Mouse (Mus musculus) neural tube, postnatal 0 days (tissue): ENCODE results near the gene 1700020A23Rik. TPM values are rescaled to one million over a fixed set of nuclear protein-coding genes. Genes with fewer than 3 reads are reported as not detected.

Experiments
- polyA plus RNA-seq: library from polyadenylated mRNA; unstranded; fragments of >200 nt; fragmentation: Nextera tagmentation; extraction: Ambion mirVana; gene quantifications from 2 replicates; pipeline ENCODE4 v1.2.1, GENCODE M21; 2015

Gene 1700020A23Rik
- polyA plus RNA-seq: not detected in 2 replicates

DNA sequence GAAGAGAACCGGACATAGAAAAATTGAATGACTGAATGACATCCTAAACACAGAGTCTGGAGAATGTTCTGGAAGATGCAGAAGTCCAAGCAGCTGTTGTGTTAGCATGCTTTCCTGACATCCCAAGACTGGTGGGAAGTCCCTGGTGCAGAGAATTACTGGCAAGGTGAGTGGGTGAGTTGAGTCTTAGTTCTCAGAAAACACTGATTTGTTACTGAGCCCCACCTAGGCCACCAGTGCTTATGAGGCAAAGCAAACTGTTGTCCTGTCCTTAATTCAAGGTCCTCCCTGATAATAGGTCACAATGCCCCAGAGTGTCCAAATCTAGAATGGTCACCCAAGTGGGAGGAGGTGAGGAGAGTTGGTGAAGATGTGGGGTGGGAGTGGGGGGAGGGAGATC lies at the start of gene 1700020A23Rik, which contains the start of gene Gm28372:
Gene 1700020A23Rik, plus strand, starts transcription at position 321 of the 400 bp plus-strand sequence.
Gene Gm28372, plus strand, starts transcription at position 301 of the 400 bp plus-strand sequence.

DNA sequence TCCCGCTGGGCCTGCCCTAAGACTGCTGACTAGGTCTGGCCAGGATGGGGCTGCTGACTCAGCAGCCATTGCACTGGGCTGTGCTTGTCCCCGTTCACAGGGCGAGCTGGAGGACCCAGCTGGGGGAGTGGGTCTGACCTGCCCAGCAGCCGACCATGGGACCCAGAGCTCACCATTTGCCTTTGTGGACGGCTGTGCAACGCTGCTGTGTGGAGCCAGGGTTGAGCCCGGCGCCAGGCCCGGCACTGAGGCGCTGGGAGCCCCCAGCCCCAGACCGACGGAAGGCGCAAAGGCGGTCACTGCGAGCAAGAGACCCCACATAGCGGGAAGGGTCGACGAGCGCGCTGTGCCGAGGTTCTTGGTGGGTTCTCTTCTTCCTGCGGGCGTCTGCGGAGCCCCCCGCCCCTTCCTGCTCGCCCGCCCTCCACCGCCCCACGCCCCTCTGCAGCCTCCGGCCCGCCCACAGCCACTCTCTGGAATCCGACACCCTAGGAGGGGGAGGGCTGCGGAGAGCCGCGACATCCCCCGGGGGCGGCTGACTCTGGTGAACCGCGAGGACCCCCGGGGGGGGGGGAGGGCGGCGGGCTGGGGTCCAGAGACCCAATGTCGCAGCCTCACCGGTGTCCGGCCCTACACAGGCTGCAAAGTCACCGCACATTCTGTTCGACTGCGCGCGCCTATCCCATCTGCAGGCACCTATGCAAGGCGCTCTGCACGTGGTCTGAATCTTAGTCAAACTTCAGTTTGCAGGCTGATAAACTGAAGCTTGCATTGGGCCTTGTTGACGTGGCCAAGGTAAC lies 7.7 kb upstream of the 1700020A23Rik start, which contains the start of gene Cpxm1:
Gene Cpxm1, minus strand, starts transcription at position 389 of the 800 bp plus-strand sequence.

DNA sequence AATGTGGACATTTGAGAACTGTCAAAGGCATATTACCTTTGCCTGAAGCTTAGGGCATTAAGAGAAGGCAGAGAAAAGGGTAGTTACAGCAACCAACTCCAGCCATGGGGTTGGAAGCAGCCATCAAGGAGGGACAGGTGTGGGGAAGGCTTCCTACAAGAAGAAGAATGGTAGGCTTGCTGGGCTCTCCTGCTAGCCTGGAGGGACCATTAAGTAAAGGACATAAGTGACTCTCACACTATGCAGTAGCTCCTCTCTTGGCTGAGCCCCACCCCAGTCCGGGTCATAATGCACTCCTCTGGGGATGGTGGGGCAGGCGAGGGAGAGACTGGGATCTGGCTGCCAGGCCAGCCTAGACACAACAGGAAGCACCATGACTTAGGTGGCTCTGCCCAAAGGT lies 1.1 kb downstream of the 1700020A23Rik start, which contains the start of gene Tmem239:
Gene Tmem239, plus strand, starts transcription at position 301 of the 400 bp plus-strand sequence.

DNA sequence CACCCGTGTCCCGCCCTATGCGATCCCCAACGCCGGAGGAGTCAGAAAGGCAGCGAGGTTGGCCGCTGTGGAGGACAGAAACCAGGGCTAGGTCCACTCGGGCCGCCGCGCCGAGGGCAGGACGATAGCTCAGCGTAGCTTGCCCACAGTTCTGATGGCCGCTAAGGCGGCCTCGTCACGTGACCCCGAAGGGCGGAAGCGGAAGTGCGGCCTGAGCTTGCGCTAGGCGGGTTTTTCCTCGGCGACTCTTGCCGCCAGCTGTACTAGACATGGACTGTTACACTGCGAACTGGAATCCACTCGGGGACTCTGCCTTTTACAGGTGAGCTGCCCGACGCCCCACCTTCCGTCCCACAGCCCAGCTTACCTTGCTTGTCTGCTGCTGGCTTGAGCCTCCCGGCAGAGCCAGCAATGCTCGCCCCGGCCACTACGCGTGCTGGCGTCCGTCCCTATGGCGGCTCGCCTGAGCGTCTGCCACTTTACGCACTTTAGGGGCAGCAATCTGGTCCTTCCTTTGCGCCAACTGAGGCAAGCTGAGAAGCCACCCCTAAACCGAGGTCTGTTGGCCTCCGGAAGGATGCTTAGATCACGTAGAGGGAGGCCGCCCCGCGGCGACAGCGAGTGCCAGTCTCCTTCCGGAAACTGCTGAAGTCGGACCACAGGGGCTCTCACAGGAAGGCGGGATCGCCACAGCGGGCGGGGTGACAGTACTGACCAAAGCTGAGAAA lies 19.2 kb downstream of the 1700020A23Rik start, which contains the start of the genes Vps16 and Pced1a:
Gene Vps16, plus strand, starts transcription at position 214 of the 728 bp plus-strand sequence.
Gene Pced1a, minus strand, starts transcription at position 576 of the 728 bp plus-strand sequence.

DNA sequence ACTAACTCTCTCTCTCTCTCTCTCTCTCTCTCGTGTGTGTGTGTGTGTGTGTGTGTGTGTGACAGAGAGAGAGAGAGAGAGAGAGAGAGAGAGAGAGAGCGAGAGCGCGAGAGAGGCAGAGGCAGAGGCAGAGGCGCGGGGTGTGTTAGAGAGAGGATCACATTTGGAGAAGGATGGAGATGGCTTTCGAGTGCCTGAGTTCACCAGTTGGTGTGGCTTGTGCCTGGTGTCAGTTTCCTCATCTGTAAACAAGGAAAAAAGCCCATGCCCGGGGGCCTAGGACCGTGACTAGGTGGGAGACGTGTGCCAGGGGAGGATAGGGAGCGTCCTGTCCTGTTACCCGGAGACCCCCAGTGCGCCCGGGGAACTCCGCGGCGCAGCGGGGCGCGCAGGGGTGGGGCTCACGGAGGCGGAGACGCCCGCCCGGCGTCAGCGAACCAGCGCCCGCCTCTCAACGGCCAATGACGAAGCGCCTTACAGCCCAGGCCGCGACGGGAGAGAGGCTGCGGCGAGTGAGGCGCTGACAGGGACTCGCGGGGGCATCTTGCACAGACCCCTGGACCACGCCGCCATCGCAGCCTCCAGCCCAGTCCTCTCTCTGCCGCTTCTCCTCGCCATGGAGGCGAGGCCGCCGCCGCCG lies 44.9 kb downstream of the 1700020A23Rik start, which contains the start of gene Ptpra:
Gene Ptpra, plus strand, starts transcription at position 485 of the 640 bp plus-strand sequence.

Other genes with a start within 250 kb of the 1700020A23Rik start
- 256 and 282 TPM in 2 replicates for gene Snrpb, start 225.9 kb upstream of the 1700020A23Rik start, polyA plus RNA-seq
- not detected in 2 replicates for gene Tmc2, start 210.1 kb upstream of the 1700020A23Rik start, polyA plus RNA-seq
- 265 and 266 TPM in 2 replicates for gene Nop56, start 130.8 kb upstream of the 1700020A23Rik start, polyA plus RNA-seq
- gene Idh3b, start 120.7 kb upstream of the 1700020A23Rik start, polyA plus RNA-seq: 223 and 230 TPM in 2 replicates
- gene Ebf4, start 110.1 kb upstream of the 1700020A23Rik start, polyA plus RNA-seq: 9.0 and 10.2 TPM in 2 replicates
- 26.8 and 30.0 TPM in 2 replicates for gene Cpxm1, start 7.7 kb upstream of the 1700020A23Rik start, polyA plus RNA-seq
- gene Gm28372, start within 50 bp of the 1700020A23Rik start, polyA plus RNA-seq: 0.11 and 0.14 TPM in 2 replicates
- gene Tmem239, start 1.2 kb downstream of the 1700020A23Rik start, polyA plus RNA-seq: not detected in 2 replicates
- gene Vps16, start 19.1 kb downstream of the 1700020A23Rik start, polyA plus RNA-seq: 71.9 and 85.9 TPM in 2 replicates
- 12.0 and 13.1 TPM in 2 replicates for gene Pced1a, start 19.4 kb downstream of the 1700020A23Rik start, polyA plus RNA-seq
- gene Ptpra, start 45.0 kb downstream of the 1700020A23Rik start, polyA plus RNA-seq: 144 and 145 TPM in 2 replicates
- gene Mrps26, start 158.5 kb downstream of the 1700020A23Rik start, polyA plus RNA-seq: 123 and 125 TPM in 2 replicates
- 0.32 and 0.80 TPM in 2 replicates for gene Oxt, start 170.9 kb downstream of the 1700020A23Rik start, polyA plus RNA-seq
- 0.28 TPM in 1 of 2 replicates, not detected in the other for gene Avp, start 177.3 kb downstream of the 1700020A23Rik start, polyA plus RNA-seq
- 7.4 TPM in 2 replicates for gene Fastkd5, start 224.8 kb downstream of the 1700020A23Rik start, polyA plus RNA-seq
- 5.2 and 7.0 TPM in 2 replicates for gene Ubox5, start 224.8 kb downstream of the 1700020A23Rik start, polyA plus RNA-seq
- 16.8 and 22.0 TPM in 2 replicates for gene Lzts3, start 237.5 kb downstream of the 1700020A23Rik start, polyA plus RNA-seq